9 mouse cellular contexts compared by ENCODE assay signal in the genomic region with DNA sequence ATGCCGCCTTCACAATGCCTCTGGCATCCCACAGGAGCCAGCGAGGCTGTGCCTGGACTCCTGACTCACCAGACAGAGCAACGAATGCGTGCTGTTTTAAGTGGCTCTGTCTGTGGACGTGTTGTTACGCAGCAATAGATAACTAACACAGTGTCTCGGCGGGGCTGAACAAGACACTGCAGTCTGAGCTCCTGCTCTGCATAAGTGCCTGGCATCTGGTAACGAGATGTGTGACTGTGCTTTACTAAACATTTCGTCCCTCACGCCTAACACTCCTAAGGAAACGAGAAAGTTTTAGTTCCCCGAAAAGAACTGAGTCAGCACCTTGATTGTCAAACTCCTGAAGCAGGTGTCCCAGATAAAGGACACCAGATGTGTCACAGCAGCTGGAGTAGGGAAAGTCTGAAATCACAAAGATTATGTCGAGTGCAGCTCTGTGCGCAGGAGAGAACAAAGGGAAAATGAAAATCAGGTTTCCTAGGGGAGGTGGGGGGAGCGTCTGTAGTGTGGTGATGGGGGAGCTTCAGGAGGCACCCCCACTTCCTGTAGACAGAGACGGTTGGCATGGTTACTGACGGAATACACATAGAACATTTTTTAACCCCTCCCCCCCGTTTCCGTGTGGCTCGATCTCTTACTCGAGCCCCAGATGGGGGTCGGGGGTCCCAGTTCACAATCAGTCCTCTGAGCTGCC.
DNase-seq lines count a peak whose midpoint lies in the region; ATAC-seq and TF ChIP-seq lines count a peak whose summit lies in the region.
"Had no signal": no experiment of that assay in that cellular context is flagged by ENCODE, and none has a peak within 500 bp of the region (broad histone marks: within the 10 kb centered on the region; RNA-seq: fewer than 3 reads in every experiment).

No protein-coding gene starts in this region.

- H3K4me1 ChIP-seq in liver, embryonic 13.5 days (replicated peaks) = peaks cover 6% of the 10 kb centered on the region; the same call in 1 of the 2 replicates
- peaks cover 6% of the 10 kb centered on the region; the same call in 1 of the 2 replicates for H3K4me1 ChIP-seq in liver, embryonic 11.5 days (replicated peaks; ENCODE audit: control insufficient read depth, insufficient read depth, low read length)
- peaks cover 38% of the 10 kb centered on the region for H3K4me1 ChIP-seq in embryonic facial prominence, embryonic 15.5 days
- H3K4me1 ChIP-seq in intestine, postnatal 0 days (replicated peaks; ENCODE audit: control insufficient read depth, insufficient read depth, low read length) = no peaks in the 10 kb centered on the region; the same call in 1 of the 2 replicates
- H3K4me1 ChIP-seq in stomach, embryonic 16.5 days (ENCODE audit: control insufficient read depth, insufficient read depth, low read length) = peaks cover 20% of the 10 kb centered on the region

- no peak for ATAC-seq in liver, embryonic 13.5 days (ENCODE audit: low read depth)
- no peak for ATAC-seq in liver, embryonic 11.5 days (replicated peaks; ENCODE audit: low FRiP score)
- ATAC-seq in embryonic facial prominence, embryonic 15.5 days (ENCODE audit: insufficient number of reproducible peaks, low FRiP score, low TSS enrichment, low read depth) = no peak
- ATAC-seq in intestine, postnatal 0 days = no peak
- no peak for ATAC-seq in stomach, embryonic 16.5 days (ENCODE audit: insufficient read depth, low FRiP score)

- TF ChIP-seq CTCF in intestine, postnatal 0 days (IDR thresholded peaks at IDR 0.05; ENCODE audit: low read depth) = no peak

- no peak overlapping the region for H3K4me3 ChIP-seq in liver, embryonic 13.5 days (replicated peaks)
- H3K4me3 ChIP-seq in liver, embryonic 11.5 days (ENCODE audit: low read depth, low read length) = no peak overlapping the region
- peak overlapping the region; percentile 10; the same call in 1 of the 2 replicates for H3K4me3 ChIP-seq in embryonic facial prominence, embryonic 15.5 days (replicated peaks)
- no peak overlapping the region for H3K4me3 ChIP-seq in intestine, postnatal 0 days (ENCODE audit: low read depth, low read length)
- H3K4me3 ChIP-seq in stomach, embryonic 16.5 days (replicated peaks; ENCODE audit: low read length) = no peak overlapping the region
- H3K4me3 ChIP-seq: limb, embryonic 15.5 days had no signal

- WGBS in liver, embryonic 13.5 days (ENCODE audit: insufficient replicate concordance) = 41% methylated on average over 23 of the region's 23 CpGs
- WGBS in liver, embryonic 11.5 days = 44% methylated on average over 23 of the region's 23 CpGs
- WGBS in embryonic facial prominence, embryonic 15.5 days = 24% methylated on average over 23 of the region's 23 CpGs
- 48% methylated on average over 23 of the region's 23 CpGs for WGBS in intestine, postnatal 0 days
- WGBS in stomach, embryonic 16.5 days = 37% methylated on average over 23 of the region's 23 CpGs

- H3K4me2 ChIP-seq in liver, embryonic 13.5 days = peak overlapping the region; percentile 14; the same call in 1 of the 2 replicates
- H3K4me2 ChIP-seq in liver, embryonic 11.5 days = no peak overlapping the region
- 0 out of 2 replicates have a peak overlapping the region, but pooled peaks have one; percentile 17 for H3K4me2 ChIP-seq in embryonic facial prominence, embryonic 15.5 days (replicated peaks)
- H3K4me2 ChIP-seq in intestine, postnatal 0 days (replicated peaks; ENCODE audit: low read depth) = peak overlapping the region; percentile 28
- H3K4me2 ChIP-seq in stomach, embryonic 16.5 days (ENCODE audit: low read depth, low read length) = peak overlapping the region; percentile 7; the same call in 1 of the 2 replicates
- H3K4me2 ChIP-seq: limb, embryonic 15.5 days had no signal

- H3K27me3 ChIP-seq in liver, embryonic 13.5 days = no peaks in the 10 kb centered on the region; the same call in 1 of the 2 replicates
- H3K27me3 ChIP-seq in liver, embryonic 11.5 days (replicated peaks; ENCODE audit: control insufficient read depth, insufficient read depth, low read length) = no peaks in the 10 kb centered on the region; the same call in 1 of the 2 replicates
- H3K27me3 ChIP-seq in embryonic facial prominence, embryonic 15.5 days = no peaks in the 10 kb centered on the region
- no peaks in the 10 kb centered on the region for H3K27me3 ChIP-seq in intestine, postnatal 0 days (replicated peaks; ENCODE audit: control insufficient read depth, insufficient read depth, low read length)
- H3K27me3 ChIP-seq in stomach, embryonic 16.5 days (ENCODE audit: control insufficient read depth, insufficient read depth, low read length) = no peaks in the 10 kb centered on the region
- H3K27me3 ChIP-seq: limb, embryonic 15.5 days had no signal

- no peak overlapping the region for H3K27ac ChIP-seq in liver, embryonic 13.5 days
- H3K27ac ChIP-seq in liver, embryonic 11.5 days (ENCODE audit: low read depth, low read length) = no peak overlapping the region
- H3K27ac ChIP-seq in embryonic facial prominence, embryonic 15.5 days (replicated peaks) = 0 out of 2 replicates have a peak overlapping the region, but pooled peaks have one; percentile 7
- H3K27ac ChIP-seq in intestine, postnatal 0 days (ENCODE audit: low read depth, low read length) = no peak overlapping the region
- H3K27ac ChIP-seq in stomach, embryonic 16.5 days (ENCODE audit: low read length) = no peak overlapping the region
- H3K27ac ChIP-seq: limb, embryonic 15.5 days had no signal

- H3K9ac ChIP-seq in liver, embryonic 13.5 days = no peak overlapping the region
- H3K9ac ChIP-seq in liver, embryonic 11.5 days (ENCODE audit: low read depth, low read length) = no peak overlapping the region
- no peak overlapping the region for H3K9ac ChIP-seq in embryonic facial prominence, embryonic 15.5 days
- H3K9ac ChIP-seq in intestine, postnatal 0 days (ENCODE audit: low read depth, low read length) = no peak overlapping the region
- H3K9ac ChIP-seq in stomach, embryonic 16.5 days (ENCODE audit: low read length) = no peak overlapping the region
- H3K9ac ChIP-seq: limb, embryonic 15.5 days had no signal

- no peak for DNase-seq in liver, embryonic 13.5 days
- no peak for DNase-seq in liver, embryonic 11.5 days (ENCODE audit: low spot score)
- no peak for DNase-seq in left cerebral cortex, adult 8-10 months (ENCODE audit: low spot score in 2 of 2)
- DNase-seq in right cerebral cortex, postnatal 25 days = no peak
- DNase-seq in frontal cortex, postnatal 36 days (ENCODE audit: low spot score in 2 of 2) = no peak

- H3K9me3 ChIP-seq in liver, embryonic 13.5 days (replicated peaks) = no peaks in the 10 kb centered on the region
- H3K9me3 ChIP-seq in liver, embryonic 11.5 days (ENCODE audit: control insufficient read depth, low read length) = no peaks in the 10 kb centered on the region
- H3K9me3 ChIP-seq in embryonic facial prominence, embryonic 15.5 days (replicated peaks) = no peaks in the 10 kb centered on the region
- no peaks in the 10 kb centered on the region for H3K9me3 ChIP-seq in intestine, postnatal 0 days (ENCODE audit: control insufficient read depth)
- H3K9me3 ChIP-seq in stomach, embryonic 16.5 days (replicated peaks; ENCODE audit: control insufficient read depth, low read length) = no peaks in the 10 kb centered on the region
- H3K9me3 ChIP-seq: limb, embryonic 15.5 days had no signal

- no peaks in the 10 kb centered on the region for H3K36me3 ChIP-seq in liver, embryonic 13.5 days
- no peaks in the 10 kb centered on the region for H3K36me3 ChIP-seq in liver, embryonic 11.5 days (ENCODE audit: control insufficient read depth, insufficient read depth, low read length)
- H3K36me3 ChIP-seq in embryonic facial prominence, embryonic 15.5 days = no peaks in the 10 kb centered on the region
- no peaks in the 10 kb centered on the region; the same call in 1 of the 2 replicates for H3K36me3 ChIP-seq in intestine, postnatal 0 days (ENCODE audit: control insufficient read depth, insufficient read depth)
- H3K36me3 ChIP-seq in stomach, embryonic 16.5 days (ENCODE audit: control insufficient read depth, insufficient read depth, low read length) = no peaks in the 10 kb centered on the region
- H3K36me3 ChIP-seq: limb, embryonic 15.5 days had no signal
